Mouse (Mus musculus) intestine, embryonic 15.5 days (tissue): ENCODE measurements around the gene Fndc3b. TPM values are rescaled to one million over a fixed set of nuclear protein-coding genes. Genes with fewer than 3 reads are reported as not detected.
"Not testable (repeated sequence)": the region's sequence is repeated elsewhere in the genome, so short reads cannot be mapped to it uniquely, and the experiment has no call there.

Experiments used
- ATAC-seq: fragments of 200-750 bp; cut with Nextera tagmentation; 2 replicates; pipeline ENCODE4 v1.8.0; 2017; ENCODE audit warnings: moderate TSS enrichment, moderate library complexity
- H3K27ac ChIP-seq: fragments of 300-500 bp; sonication (generic); 2 replicates; pipeline ENCODE4 v1.5.1; 2015; ENCODE audit warnings: mild to moderate bottlenecking, inconsistent platforms
- H3K27me3 ChIP-seq: fragments of 300-500 bp; sonication (generic); replicated peaks from 2 replicates; pipeline ENCODE4 v1.6.1; 2015; ENCODE audit warnings: inconsistent platforms
- H3K36me3 ChIP-seq: fragments of 300-500 bp; sonication (generic); 2 replicates; pipeline ENCODE4 v1.6.1; 2015; ENCODE audit warnings: inconsistent platforms
- H3K4me1 ChIP-seq: fragments of 300-500 bp; sonication (generic); replicated peaks from 2 replicates; pipeline ENCODE4 v1.6.1; 2015; ENCODE audit warnings: inconsistent platforms
- H3K4me2 ChIP-seq: fragments of 300-500 bp; sonication (generic); replicated peaks from 2 replicates; pipeline ENCODE4 v1.6.1; 2015; ENCODE audit warnings: mild to moderate bottlenecking, inconsistent platforms
- H3K4me3 ChIP-seq: fragments of 300-500 bp; sonication (generic); replicated peaks from 2 replicates; pipeline ENCODE4 v1.5.1; 2015; ENCODE audit warnings: inconsistent platforms
- H3K9ac ChIP-seq: fragments of 300-500 bp; sonication (generic); 2 replicates; pipeline ENCODE4 v1.6.1; 2015; ENCODE audit warnings: inconsistent platforms
- H3K9me3 ChIP-seq: fragments of 300-500 bp; sonication (generic); 2 replicates; pipeline ENCODE4 v1.6.1; 2016; ENCODE audit warnings: inconsistent platforms
- WGBS: fragments of 180-500 bp; shearing (Covaris S2); methylation state at CpG from one replicate; pipeline ENCODE4 v1.1.7; 2015; 5-methylcytosine and 5-hydroxymethylcytosine counted together
- polyA plus RNA-seq: library from polyadenylated mRNA; unstranded; fragments of >200 nt; fragmentation: Nextera tagmentation; extraction: Ambion mirVana; gene quantifications from 2 replicates; pipeline ENCODE4 v1.2.1, GENCODE M21; 2015

The Fndc3b gene
- polyA plus RNA-seq, 1 experiment from 2014 or later, result 20.1 TPM

DNA sequence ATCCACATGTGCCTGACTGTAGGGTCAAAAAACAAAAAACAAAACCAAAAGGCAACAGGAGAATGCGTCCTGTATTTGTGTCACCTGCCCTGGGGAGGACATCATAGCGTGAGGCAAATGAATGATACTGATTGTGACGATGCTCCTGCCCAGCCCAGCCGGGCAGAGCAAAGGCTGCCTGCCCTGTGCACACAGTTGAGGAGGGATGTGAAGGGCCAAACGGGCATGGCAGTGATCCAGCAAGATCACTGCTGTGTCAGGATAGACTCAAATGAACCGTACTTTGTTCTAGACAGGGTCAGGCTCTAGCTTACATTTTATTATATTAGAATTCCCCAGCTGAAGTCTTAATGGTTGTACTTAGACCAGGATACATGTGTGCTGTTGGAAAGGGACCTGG is 219.3 kb downstream of the Fndc3b start:
- 0 out of 2 replicates have a peak, but pooled peaks cover 7% of the 10 kb centered on the region for H3K36me3 ChIP-seq
- ATAC-seq, result no peak
- H3K4me2 ChIP-seq, result no peak overlapping the region
- no peak overlapping the region for H3K4me3 ChIP-seq
- no peak overlapping the region for H3K27ac ChIP-seq
- H3K4me1 ChIP-seq, result no peaks in the 10 kb centered on the region
- no peak overlapping the region for H3K9ac ChIP-seq
- H3K27me3 ChIP-seq, result no peaks in the 10 kb centered on the region
- WGBS, result 78% methylated on average over 6 of the region's 6 CpGs
- no peaks in the 10 kb centered on the region for H3K9me3 ChIP-seq

DNA sequence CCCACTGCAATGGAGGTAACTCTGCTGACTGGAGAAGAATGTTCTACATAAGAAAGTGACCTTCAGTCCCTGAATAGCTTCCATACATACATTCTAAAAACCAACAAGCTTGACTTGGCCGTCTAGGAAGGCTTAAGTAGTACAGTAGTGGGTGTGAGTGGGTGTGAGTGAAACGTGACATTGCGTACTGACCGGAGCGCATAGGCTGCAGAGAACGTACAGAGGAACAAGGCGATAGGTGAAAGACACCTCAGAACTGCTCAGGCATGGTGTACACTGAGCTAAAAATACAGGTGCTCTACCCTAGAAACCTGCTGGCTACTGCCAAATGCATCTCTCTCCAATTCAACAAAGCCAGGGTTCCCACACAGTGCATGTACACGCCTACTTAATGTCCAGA is 219.7 kb downstream of the Fndc3b start:
- H3K9ac ChIP-seq, result no peak overlapping the region
- 0 out of 2 replicates have a peak, but pooled peaks cover 8% of the 10 kb centered on the region for H3K36me3 ChIP-seq
- ATAC-seq, result no peak
- 93% methylated on average over 8 of the region's 8 CpGs for WGBS
- H3K4me3 ChIP-seq, result no peak overlapping the region
- H3K4me2 ChIP-seq, result no peak overlapping the region
- H3K27ac ChIP-seq, result no peak overlapping the region
- H3K9me3 ChIP-seq, result no peaks in the 10 kb centered on the region
- no peaks in the 10 kb centered on the region for H3K27me3 ChIP-seq
- H3K4me1 ChIP-seq, result no peaks in the 10 kb centered on the region

DNA sequence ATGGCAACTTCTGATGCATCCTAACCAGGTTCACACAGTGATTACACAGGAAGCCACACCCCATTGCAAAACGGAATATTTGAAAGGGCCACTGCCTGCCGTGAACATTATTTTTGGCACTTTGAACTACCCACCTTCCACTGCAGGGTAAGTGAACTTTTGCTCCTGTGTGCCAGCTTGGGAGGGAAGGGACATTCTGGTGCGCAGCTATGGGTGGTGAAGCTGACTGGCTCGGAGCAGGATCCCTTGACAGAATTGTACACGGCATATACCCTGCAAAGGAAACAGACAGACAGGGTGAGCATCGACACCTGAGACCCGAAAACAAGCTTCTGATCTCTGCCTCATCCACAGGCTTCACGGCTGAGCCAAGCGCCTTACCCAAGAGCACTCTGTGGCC is 220.2 kb downstream of the Fndc3b start:
- WGBS, result 88% methylated on average over 9 of the region's 9 CpGs
- no peak overlapping the region for H3K9ac ChIP-seq
- no peak overlapping the region for H3K4me3 ChIP-seq
- H3K9me3 ChIP-seq, result no peaks in the 10 kb centered on the region
- H3K27me3 ChIP-seq, result no peaks in the 10 kb centered on the region
- H3K4me1 ChIP-seq, result no peaks in the 10 kb centered on the region
- no peak overlapping the region for H3K27ac ChIP-seq
- H3K4me2 ChIP-seq, result no peak overlapping the region
- ATAC-seq, result no peak
- H3K36me3 ChIP-seq, result peaks cover 9% of the 10 kb centered on the region; the same call in 1 of the 2 replicates

DNA sequence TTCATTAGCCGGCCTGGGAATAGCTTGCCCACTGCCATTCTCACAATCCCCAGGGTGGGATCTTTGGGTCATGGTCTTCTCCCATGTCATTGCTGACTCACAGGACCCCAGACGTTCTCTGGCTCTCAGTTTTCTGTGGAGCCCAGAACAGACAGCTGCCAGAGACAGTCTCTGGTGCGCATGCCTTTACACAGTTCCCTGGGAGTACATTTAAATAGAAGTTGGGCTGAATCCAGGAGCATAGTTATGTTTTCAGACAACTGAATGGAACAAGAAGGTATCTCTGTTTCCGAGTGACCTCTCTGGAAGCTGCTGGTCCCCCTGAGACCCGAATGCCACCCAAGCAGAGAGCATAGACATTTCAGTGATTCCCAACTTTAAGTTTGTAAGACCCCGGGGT is 221.6 kb downstream of the Fndc3b start:
- no peak for ATAC-seq

DNA sequence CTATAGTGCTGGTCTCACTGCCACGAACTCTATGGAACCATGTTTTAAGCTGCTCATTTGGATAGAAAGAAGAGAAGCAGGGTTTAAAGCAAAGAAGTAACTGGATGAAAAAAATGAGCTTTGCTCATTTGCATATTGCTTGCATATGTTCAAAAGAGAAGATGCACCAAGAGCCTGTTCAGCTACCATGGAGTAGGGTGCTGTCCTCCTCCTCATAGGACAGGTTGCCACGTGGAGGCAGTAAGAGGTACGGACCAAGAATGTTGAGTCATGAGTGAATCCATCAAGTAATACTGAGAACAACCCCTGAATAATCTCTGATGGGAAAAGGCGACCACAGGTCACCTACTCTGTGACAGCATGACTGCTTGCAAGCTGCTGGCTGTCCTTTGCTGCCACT is 226.0 kb downstream of the Fndc3b start:
- no peak overlapping the region for H3K4me3 ChIP-seq
- H3K36me3 ChIP-seq, result peaks cover 17% of the 10 kb centered on the region; the same call in 1 of the 2 replicates
- H3K27ac ChIP-seq, result no peak overlapping the region
- no peak overlapping the region for H3K4me2 ChIP-seq
- H3K4me1 ChIP-seq, result no peaks in the 10 kb centered on the region
- no peaks in the 10 kb centered on the region for H3K27me3 ChIP-seq
- no peaks in the 10 kb centered on the region for H3K9me3 ChIP-seq
- no peak overlapping the region for H3K9ac ChIP-seq
- 88% methylated on average over 4 of the region's 4 CpGs for WGBS
- no peak for ATAC-seq

More for the DNA sequence above, 221.6 kb downstream of the Fndc3b start:
- Histone ChIP-seq H3K4me1 (no peaks in the 10 kb centered on the region), H3K36me3 (peaks cover 20% of the 10 kb centered on the region; the same call in 1 of the 2 replicates), H3K4me3 (no peak overlapping the region), H3K9me3 (no peaks in the 10 kb centered on the region), H3K27me3 (no peaks in the 10 kb centered on the region), H3K4me2 (no peak overlapping the region), H3K9ac (no peak overlapping the region), H3K27ac (no peak overlapping the region)
- 73% methylated on average over 6 of the region's 6 CpGs for WGBS

DNA sequence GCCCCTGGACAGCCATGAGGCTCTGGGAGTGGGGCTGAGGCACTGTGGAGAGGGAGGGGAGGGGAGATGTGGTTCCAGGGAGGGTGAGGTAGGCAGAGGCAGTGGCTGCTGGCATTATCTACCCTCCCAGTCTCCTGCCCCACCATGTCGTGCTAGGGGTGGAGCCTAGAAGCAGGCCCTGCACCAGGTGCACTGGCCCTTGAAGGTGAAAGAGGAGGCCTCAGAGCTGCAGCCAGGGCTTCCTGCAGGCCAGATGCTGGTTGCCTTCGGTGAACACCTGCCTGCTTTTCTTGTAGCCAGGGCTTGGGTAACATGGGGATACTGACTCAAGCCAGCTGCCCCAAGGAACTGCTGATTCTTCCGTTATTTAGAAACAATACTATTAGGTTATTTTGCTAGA is 226.4 kb downstream of the Fndc3b start:
- H3K27me3 ChIP-seq, result no peaks in the 10 kb centered on the region
- H3K4me1 ChIP-seq, result no peaks in the 10 kb centered on the region
- H3K27ac ChIP-seq, result no peak overlapping the region
- no peak overlapping the region for H3K4me3 ChIP-seq
- 73% methylated on average over 3 of the region's 3 CpGs for WGBS
- H3K9ac ChIP-seq, result no peak overlapping the region
- no peak overlapping the region for H3K4me2 ChIP-seq
- no peak for ATAC-seq
- H3K9me3 ChIP-seq, result no peaks in the 10 kb centered on the region
- H3K36me3 ChIP-seq, result peaks cover 17% of the 10 kb centered on the region; the same call in 1 of the 2 replicates

DNA sequence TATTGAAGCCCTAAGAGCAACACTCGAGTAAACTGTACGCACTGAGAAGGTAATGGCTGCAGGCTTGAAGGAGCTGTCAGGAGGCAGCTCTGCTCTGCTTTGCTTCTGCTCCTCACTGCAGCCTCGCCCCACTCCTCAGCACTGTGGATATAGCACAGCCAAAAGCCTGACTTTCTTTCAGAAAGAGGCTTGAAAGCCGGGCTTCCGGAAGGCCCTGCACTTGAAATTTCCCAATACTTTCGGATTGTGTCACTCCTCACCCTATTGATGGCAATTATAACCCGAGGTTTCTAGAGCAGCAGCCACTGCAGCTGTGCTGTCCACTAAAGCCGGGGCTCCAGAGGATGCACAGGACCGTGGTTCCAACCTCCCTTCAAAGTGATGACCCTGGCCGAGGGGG is 227.3 kb downstream of the Fndc3b start:
- no peak overlapping the region for H3K4me2 ChIP-seq
- no peak overlapping the region for H3K9ac ChIP-seq
- no peaks in the 10 kb centered on the region for H3K27me3 ChIP-seq
- no peak overlapping the region for H3K27ac ChIP-seq
- 0 out of 2 replicates have a peak, but pooled peaks cover 2% of the 10 kb centered on the region for H3K4me1 ChIP-seq
- H3K4me3 ChIP-seq, result no peak overlapping the region
- 82% methylated on average over 10 of the region's 10 CpGs for WGBS
- ATAC-seq, result no peak
- no peaks in the 10 kb centered on the region for H3K9me3 ChIP-seq
- peaks cover 17% of the 10 kb centered on the region; the same call in 1 of the 2 replicates for H3K36me3 ChIP-seq

DNA sequence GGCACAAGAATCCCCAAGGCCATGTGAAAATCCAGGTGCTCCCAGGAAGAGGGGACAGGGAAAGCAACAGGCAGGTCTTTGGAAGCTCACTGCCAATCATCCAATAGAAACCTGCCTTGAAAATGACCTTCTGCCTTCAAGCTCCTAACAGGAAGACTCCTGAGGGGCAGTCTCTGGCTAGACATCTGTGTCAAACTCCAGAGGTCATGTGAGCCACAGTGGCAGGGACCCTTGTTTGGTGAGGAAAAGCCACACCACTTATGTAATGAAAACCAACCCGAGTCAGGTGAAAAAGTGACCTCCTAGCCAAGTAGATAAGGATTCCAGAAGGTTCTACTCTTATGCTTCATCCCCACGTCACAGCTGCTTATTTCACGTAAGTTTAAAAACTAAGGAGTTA is 227.8 kb downstream of the Fndc3b start:
- 87% methylated on average over 3 of the region's 3 CpGs for WGBS
- Histone ChIP-seq H3K27ac (no peak overlapping the region), H3K4me1 (0 out of 2 replicates have a peak, but pooled peaks cover 2% of the 10 kb centered on the region), H3K36me3 (peaks cover 17% of the 10 kb centered on the region; the same call in 1 of the 2 replicates), H3K27me3 (no peaks in the 10 kb centered on the region), H3K9me3 (no peaks in the 10 kb centered on the region), H3K4me2 (no peak overlapping the region), H3K4me3 (no peak overlapping the region), H3K9ac (no peak overlapping the region)
- ATAC-seq, result no peak

DNA sequence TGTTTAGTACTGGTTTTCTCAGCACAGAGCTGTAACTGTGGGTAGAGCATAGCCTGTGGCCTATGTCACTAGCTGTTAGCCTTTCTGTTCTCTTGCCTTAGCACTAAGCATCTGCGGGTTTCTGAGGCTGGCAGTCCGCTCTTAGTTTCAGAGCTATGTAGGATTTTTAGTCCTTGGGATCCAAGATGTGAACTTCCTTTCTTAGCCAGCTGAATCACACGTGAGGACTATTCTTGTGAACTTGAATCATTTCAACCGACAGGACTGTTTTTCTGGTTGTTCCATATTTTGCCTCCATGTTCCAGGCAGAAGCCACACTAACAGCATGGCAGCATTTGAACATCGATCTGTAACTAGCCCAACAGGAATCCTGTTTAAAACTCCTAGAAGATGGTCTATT is 229.4 kb downstream of the Fndc3b start:
- H3K4me1 ChIP-seq, result 0 out of 2 replicates have a peak, but pooled peaks cover 2% of the 10 kb centered on the region
- WGBS, result 93% methylated on average over 5 of the region's 5 CpGs

DNA sequence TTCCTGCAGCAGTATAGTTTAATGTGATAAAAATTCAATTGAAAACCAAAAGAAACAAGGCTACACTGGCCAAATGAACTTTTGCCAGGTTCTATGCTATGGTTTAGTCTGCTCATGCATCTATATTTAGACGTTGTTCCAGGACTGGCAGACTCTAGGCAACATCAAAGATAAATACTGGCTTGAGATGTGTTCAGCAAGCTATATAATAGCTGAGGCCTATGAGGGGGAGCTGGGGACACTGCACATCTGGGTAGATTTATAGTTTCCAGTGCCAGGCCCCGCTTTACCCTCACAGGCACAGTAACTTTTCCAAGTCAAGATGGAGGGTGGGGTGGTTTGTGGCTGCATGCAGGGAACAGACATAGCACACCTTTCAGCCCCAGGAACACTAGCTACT is 231.7 kb downstream of the Fndc3b start:
- WGBS, result 60% methylated on average over 2 of the region's 2 CpGs
- ATAC-seq, result no peak
- no peaks in the 10 kb centered on the region for H3K9me3 ChIP-seq
- 0 out of 2 replicates have a peak, but pooled peaks cover under 1% of the 10 kb centered on the region for H3K36me3 ChIP-seq
- 0 out of 2 replicates have a peak, but pooled peaks cover 2% of the 10 kb centered on the region for H3K4me1 ChIP-seq
- no peak overlapping the region for H3K4me3 ChIP-seq
- no peaks in the 10 kb centered on the region for H3K27me3 ChIP-seq
- H3K9ac ChIP-seq, result no peak overlapping the region
- no peak overlapping the region for H3K27ac ChIP-seq
- H3K4me2 ChIP-seq, result no peak overlapping the region

More for the DNA sequence above, 229.4 kb downstream of the Fndc3b start:
- no peak overlapping the region for H3K4me3 ChIP-seq
- no peak overlapping the region for H3K9ac ChIP-seq
- H3K27ac ChIP-seq, result no peak overlapping the region
- H3K9me3 ChIP-seq, result no peaks in the 10 kb centered on the region
- H3K4me2 ChIP-seq, result no peak overlapping the region
- H3K36me3 ChIP-seq, result peaks cover 13% of the 10 kb centered on the region; the same call in 1 of the 2 replicates
- H3K27me3 ChIP-seq, result no peaks in the 10 kb centered on the region
- no peak for ATAC-seq

DNA sequence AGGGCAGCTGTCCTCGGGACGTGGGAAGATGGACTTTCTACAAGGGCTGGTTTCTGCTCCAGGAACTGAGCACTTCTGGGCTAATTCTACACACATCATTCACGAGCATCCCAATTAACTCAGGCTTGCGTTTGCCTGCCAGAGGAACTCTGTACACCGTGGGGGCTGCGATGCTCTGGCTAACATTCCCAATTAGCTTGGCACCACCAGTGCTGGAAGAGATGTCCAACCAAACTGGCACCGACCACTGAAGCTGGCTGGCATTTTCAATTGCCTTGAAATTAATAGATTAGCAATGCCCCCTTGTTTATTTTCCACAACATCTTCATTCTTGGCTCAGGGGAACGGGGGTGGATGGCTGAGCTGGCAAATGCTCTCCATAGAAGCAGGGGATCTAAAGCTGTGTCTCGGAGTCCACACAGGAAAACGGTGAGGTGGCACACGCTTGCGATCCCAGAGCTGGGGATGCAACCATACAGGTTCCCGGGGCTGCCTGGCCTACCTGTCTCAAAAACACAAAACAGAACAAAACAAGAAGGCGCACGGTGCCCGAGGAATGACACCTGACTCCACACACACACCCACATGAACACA is 232.4 kb downstream of the Fndc3b start:
- no peaks in the 10 kb centered on the region for H3K27me3 ChIP-seq
- ATAC-seq, result no peak
- 86% methylated on average over 16 of the region's 16 CpGs for WGBS
- H3K36me3 ChIP-seq, result peaks cover 7% of the 10 kb centered on the region
- no peak overlapping the region for H3K4me3 ChIP-seq
- 0 out of 2 replicates have a peak, but pooled peaks cover 2% of the 10 kb centered on the region for H3K4me1 ChIP-seq
- H3K9ac ChIP-seq, result no peak overlapping the region
- no peak overlapping the region for H3K4me2 ChIP-seq
- H3K27ac ChIP-seq, result no peak overlapping the region
- no peaks in the 10 kb centered on the region for H3K9me3 ChIP-seq

DNA sequence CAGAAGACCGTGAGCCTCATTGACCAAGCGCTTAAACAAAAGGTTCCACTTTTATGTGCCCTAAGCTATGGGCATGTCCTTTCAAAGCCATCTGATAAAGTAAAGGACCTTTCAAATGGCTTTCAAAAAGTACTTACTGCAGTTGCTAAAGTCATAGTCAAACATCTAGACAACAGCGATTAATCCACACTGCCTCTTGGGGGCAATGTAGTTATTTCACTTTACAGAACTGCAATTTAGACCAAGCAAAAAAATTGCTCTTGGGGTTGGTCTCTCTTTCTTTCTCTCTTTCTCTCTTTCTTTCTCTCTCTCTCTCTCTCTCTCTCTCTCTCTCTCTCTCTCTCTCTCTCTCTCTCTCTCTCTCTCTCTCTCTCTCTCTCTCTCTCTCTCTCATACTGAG is 233.4 kb downstream of the Fndc3b start:
- 90% methylated on average over 3 of the region's 3 CpGs for WGBS
- H3K4me1 ChIP-seq, H3K4me2 ChIP-seq, H3K9me3 ChIP-seq, H3K27me3 ChIP-seq, ATAC-seq, H3K27ac ChIP-seq, H3K4me3 ChIP-seq, H3K9ac ChIP-seq: not testable (repeated sequence)
- H3K36me3 ChIP-seq, result peaks cover 12% of the 10 kb centered on the region

DNA sequence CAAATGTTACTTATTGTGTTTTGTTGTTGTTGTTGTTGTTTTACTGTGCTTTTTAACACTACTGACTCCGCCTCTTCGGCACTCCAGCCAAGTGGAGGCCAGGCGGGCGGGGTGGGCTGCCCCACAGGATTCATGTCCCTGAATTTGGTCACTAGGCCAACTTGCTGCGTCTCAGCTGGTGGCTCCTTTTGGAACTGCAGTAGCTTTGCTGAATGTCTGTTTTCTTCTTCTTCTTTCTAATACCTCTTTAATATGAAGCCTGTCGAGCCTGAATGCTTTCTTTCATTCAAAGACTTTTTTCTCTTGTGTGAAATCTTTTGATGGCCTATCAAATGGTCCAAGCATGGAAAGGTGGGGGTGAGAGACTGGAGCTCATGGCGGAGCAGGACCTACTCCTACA is 235.2 kb downstream of the Fndc3b start:
- peaks cover 12% of the 10 kb centered on the region for H3K36me3 ChIP-seq
- H3K9me3 ChIP-seq, result no peaks in the 10 kb centered on the region
- H3K27ac ChIP-seq, result no peak overlapping the region
- H3K9ac ChIP-seq, result no peak overlapping the region
- H3K4me3 ChIP-seq, result no peak overlapping the region
- H3K27me3 ChIP-seq, result no peaks in the 10 kb centered on the region
- 0 out of 2 replicates have a peak, but pooled peaks cover 2% of the 10 kb centered on the region for H3K4me1 ChIP-seq
- WGBS, result 90% methylated on average over 7 of the region's 7 CpGs
- H3K4me2 ChIP-seq, result no peak overlapping the region
- ATAC-seq, result no peak
